Mouse (Mus musculus): ENCODE data around the gene Tmub2. TPM values are rescaled to one million over a fixed set of nuclear protein-coding genes. Genes with fewer than 3 reads are reported as not detected.

Tmub2 gene
- total and polyA plus RNA-seq, 3 experiments: 27.0 to 32.9 (median 31.0) TPM

DNA sequence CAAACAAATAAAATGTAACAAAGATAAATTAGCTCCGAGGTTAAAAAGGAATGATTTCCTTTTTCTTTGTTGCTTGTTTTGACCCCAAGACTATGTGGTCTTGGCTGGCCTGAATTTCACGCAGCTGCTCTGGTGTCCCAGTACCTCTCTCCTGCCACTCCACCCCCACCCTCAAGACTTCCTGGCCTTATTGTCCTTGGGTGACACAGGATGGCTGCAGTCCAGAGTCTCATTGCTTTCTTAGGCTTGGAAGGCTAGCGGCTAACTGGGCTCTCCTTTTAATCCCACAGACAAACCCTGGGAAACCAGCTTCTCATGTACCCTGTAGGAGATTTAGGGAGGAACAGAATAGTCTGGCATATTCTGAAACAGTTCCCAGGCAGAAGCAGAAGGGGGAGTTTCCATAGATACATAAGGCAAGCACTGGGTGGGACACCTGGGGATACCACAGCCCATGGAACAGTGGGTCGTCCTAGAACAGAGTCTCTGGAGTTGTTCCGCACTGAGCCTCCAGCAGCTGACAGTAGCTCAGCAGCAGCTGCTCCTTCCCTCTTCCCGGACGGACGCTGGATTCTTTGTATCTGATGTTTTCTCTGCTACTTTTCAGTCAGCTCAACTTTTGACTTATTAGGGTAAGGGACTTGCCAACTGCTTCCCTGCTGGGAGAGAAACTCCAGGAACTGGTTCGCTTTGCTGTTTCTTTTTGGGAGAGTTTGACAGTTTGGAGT is 50.4 kb downstream of the Tmub2 start:
- in situ Hi-C loops (cut with MboI; ENCODE audit: low pct_ligation_motif_present, low pct_unique_long_range_greater_than_20kb, low sequenced_read_pairs): no loop called here
- dilution Hi-C loops (cut with MboI; ENCODE audit: extremely low pct_ligation_motif_present, extremely low pct_unique_long_range_greater_than_20kb, low sequenced_read_pairs): no loop called here
- Histone ChIP-seq H3K4me2 (ENCODE audit: insufficient read depth, low read depth, poor library complexity, severe bottlenecking) (no peak overlapping the region), H3K9me3 (replicated peaks; ENCODE audit: low read length) (peaks cover 11% of the 10 kb centered on the region), H3K79me2 (replicated peaks; ENCODE audit: control insufficient read depth, extremely low read depth, insufficient read depth, poor library complexity, severe bottlenecking) (no peaks in the 10 kb centered on the region), H3K9ac (ENCODE audit: insufficient read depth, low read depth) (no peak overlapping the region), H3K36me3 (replicated peaks in 1 of 2; ENCODE audit: control insufficient read depth in 1 of 2, insufficient read depth in 1 of 2, low read length in 1 of 2) (no peaks in the 10 kb centered on the region), H3K27ac (ENCODE audit: insufficient read depth, low read depth) (no peak overlapping the region), H3K27me3 (replicated peaks) (peaks cover 35% of the 10 kb centered on the region), H3K4me3 (replicated peaks in 1 of 3; ENCODE audit: low read depth in 2 of 3, low read length in 2 of 3, poor library complexity in 1 of 3) (no peak overlapping the region), H3K4me1 (ENCODE audit: control insufficient read depth in 1 of 2, insufficient read depth in 2 of 2) (no peaks in the 10 kb centered on the region)
- no peak for DNase-seq (ENCODE audit: extremely low read depth)
- TF ChIP-seq MXI1 (IDR thresholded peaks at IDR 0.05; ENCODE audit: low read depth, low read length) (no peak), ZMIZ1 (IDR thresholded peaks at IDR 0.05; ENCODE audit: low read depth, low read length) (no peak), MYC (IDR thresholded peaks at IDR 0.05; ENCODE audit: low read depth, low read length) (no peak), ETS1 (conservative IDR thresholded peaks at IDR 0.05; ENCODE audit: low read depth, low read length) (no peak), E2F4 (IDR thresholded peaks at IDR 0.05; ENCODE audit: insufficient replicate concordance, low read depth, low read length) (no peak), USF2 (conservative IDR thresholded peaks at IDR 0.05; ENCODE audit: low read depth, low read length) (no peak), SMC3 (IDR thresholded peaks at IDR 0.05; ENCODE audit: low read depth, low read length) (no peak)

DNA sequence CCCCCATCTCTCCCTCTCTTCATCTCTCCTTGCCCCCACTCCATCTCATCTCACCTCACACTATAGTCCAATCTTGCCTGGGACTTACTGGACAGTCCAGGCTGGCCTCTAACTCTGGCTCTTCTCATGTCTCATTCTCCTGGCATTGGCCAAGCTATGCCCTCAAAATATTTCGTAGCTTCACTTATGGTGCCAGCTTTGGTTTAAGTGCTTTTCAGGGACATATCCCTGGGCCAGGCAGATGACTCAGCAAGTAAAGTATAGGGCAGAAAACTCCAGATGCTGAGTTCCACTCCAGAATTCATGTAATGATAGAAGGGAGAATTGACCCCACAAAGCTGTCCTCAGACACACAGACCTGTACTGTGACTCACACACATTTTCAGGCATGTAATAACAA is 51.5 kb downstream of the Tmub2 start:
- dilution Hi-C loops (cut with MboI; ENCODE audit: extremely low pct_ligation_motif_present, extremely low pct_unique_long_range_greater_than_20kb, low sequenced_read_pairs): no loop called here
- DNase-seq (ENCODE audit: extremely low read depth): no peak
- no peak overlapping the region for H3K4me2 ChIP-seq (ENCODE audit: insufficient read depth, low read depth, poor library complexity, severe bottlenecking)

DNA sequence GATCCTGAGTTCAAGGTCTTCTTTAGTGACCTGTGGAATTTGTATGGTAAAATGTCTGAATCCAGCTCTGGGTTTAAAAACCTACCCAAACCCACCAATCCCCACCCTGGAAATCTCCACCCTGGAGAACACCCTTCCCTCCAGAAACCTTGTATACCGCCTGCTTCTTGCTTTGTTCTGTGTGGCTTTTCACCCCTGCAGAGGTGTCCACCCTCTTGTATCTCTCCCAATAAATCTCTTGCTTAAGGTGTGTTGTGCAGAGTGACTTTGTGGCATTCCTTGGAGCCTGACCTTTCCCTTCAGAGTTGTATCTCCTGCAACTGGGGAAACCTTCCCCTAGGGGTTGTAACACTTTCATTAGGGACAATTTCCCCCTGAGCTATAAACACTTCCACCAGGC is 53.2 kb downstream of the Tmub2 start:
- Histone ChIP-seq H3K4me2 (ENCODE audit: insufficient read depth, low read depth, poor library complexity, severe bottlenecking) (no peak overlapping the region), H3K27me3 (replicated peaks) (peaks cover 38% of the 10 kb centered on the region), H3K4me3 (replicated peaks in 1 of 3; ENCODE audit: low read depth in 2 of 3, low read length in 2 of 3, poor library complexity in 1 of 3) (no peak overlapping the region), H3K27ac (ENCODE audit: insufficient read depth, low read depth) (no peak overlapping the region), H3K4me1 (ENCODE audit: control insufficient read depth in 1 of 2, insufficient read depth in 2 of 2) (no peaks in the 10 kb centered on the region), H3K79me2 (replicated peaks; ENCODE audit: control insufficient read depth, extremely low read depth, insufficient read depth, poor library complexity, severe bottlenecking) (no peaks in the 10 kb centered on the region), H3K36me3 (replicated peaks in 1 of 2; ENCODE audit: control insufficient read depth in 1 of 2, insufficient read depth in 1 of 2, low read length in 1 of 2) (no peaks in the 10 kb centered on the region), H3K9ac (ENCODE audit: insufficient read depth, low read depth) (no peak overlapping the region), H3K9me3 (replicated peaks; ENCODE audit: low read length) (peaks cover 8% of the 10 kb centered on the region)
- dilution Hi-C loops (cut with MboI; ENCODE audit: extremely low pct_ligation_motif_present, extremely low pct_unique_long_range_greater_than_20kb, low sequenced_read_pairs) (no loop called here), in situ Hi-C loops (cut with MboI; ENCODE audit: low pct_ligation_motif_present, low pct_unique_long_range_greater_than_20kb, low sequenced_read_pairs) (no loop called here)
- DNase-seq (ENCODE audit: extremely low read depth): no peak
- TF ChIP-seq BHLHE40 (IDR thresholded peaks at IDR 0.05; ENCODE audit: low read depth, low read length) (no peak), ZKSCAN1 (IDR thresholded peaks at IDR 0.05; ENCODE audit: borderline replicate concordance, low read depth, low read length) (no peak)

More for the DNA sequence above, 51.5 kb downstream of the Tmub2 start:
- H3K4me3 ChIP-seq (replicated peaks in 1 of 3; ENCODE audit: low read depth in 2 of 3, low read length in 2 of 3, poor library complexity in 1 of 3): no peak overlapping the region
- no peaks in the 10 kb centered on the region for H3K36me3 ChIP-seq (replicated peaks in 1 of 2; ENCODE audit: control insufficient read depth in 1 of 2, insufficient read depth in 1 of 2, low read length in 1 of 2)
- H3K4me1 ChIP-seq (ENCODE audit: control insufficient read depth in 1 of 2, insufficient read depth in 2 of 2): no peaks in the 10 kb centered on the region
- peaks cover 11% of the 10 kb centered on the region for H3K9me3 ChIP-seq (replicated peaks; ENCODE audit: low read length)
- TF ChIP-seq RAD21 (IDR thresholded peaks at IDR 0.05; ENCODE audit: low read depth, low read length): no peak
- H3K27me3 ChIP-seq (replicated peaks): peaks cover 36% of the 10 kb centered on the region
- H3K9ac ChIP-seq (ENCODE audit: insufficient read depth, low read depth): no peak overlapping the region
- no peak overlapping the region for H3K27ac ChIP-seq (ENCODE audit: insufficient read depth, low read depth)
- in situ Hi-C loops (cut with MboI; ENCODE audit: low pct_ligation_motif_present, low pct_unique_long_range_greater_than_20kb, low sequenced_read_pairs): no loop called here
- H3K79me2 ChIP-seq (replicated peaks; ENCODE audit: control insufficient read depth, extremely low read depth, insufficient read depth, poor library complexity, severe bottlenecking): no peaks in the 10 kb centered on the region

Data from CH12.LX (cell line).